Mouse (Mus musculus) CH12.LX (cell line): Measurements from ENCODE around the gene Gls2. TPM values are rescaled to one million over a fixed set of nuclear protein-coding genes. Genes with fewer than 3 reads are reported as not detected.

Source experiments
- DNase-seq: peaks from one replicate; pipeline ENCODE4 v3.0.0-alpha.2; 2013; ENCODE audit errors: extremely low read depth
- H3K27ac ChIP-seq: 2 replicates; pipeline ENCODE4 v1.5.1; 2012; ENCODE audit warnings: low read depth, mild to moderate bottlenecking, control low read depth, moderate library complexity; ENCODE audit not compliant: insufficient read depth
- H3K27me3 ChIP-seq: replicated peaks from 2 replicates; pipeline ENCODE3; 2012; ENCODE audit warnings: inconsistent platforms
- H3K36me3 ChIP-seq, 2 experiments: replicated peaks in 1 of 2; 2 replicates each; pipeline versions ENCODE3 to v1.6.1; 2012; ENCODE audit warnings: inconsistent platforms in 1 of 2, low read length in 1 of 2, mild to moderate bottlenecking in 1 of 2, mixed read lengths in 1 of 2, moderate library complexity in 1 of 2; ENCODE audit not compliant: control insufficient read depth in 1 of 2, insufficient read depth in 1 of 2
- H3K4me1 ChIP-seq, 2 experiments: 2 replicates each; pipeline ENCODE4 v1.6.1; 2012; ENCODE audit warnings: inconsistent platforms in 1 of 2, moderate library complexity in 1 of 2; ENCODE audit not compliant: insufficient read depth in 2 of 2, control insufficient read depth in 1 of 2
- H3K4me2 ChIP-seq: 2 replicates; pipeline ENCODE4 v1.6.1; 2012; ENCODE audit warnings: low read depth, mild to moderate bottlenecking, control low read depth; ENCODE audit not compliant: poor library complexity, insufficient read depth, severe bottlenecking
- H3K4me3 ChIP-seq, 3 experiments: fragments of 150-350 bp in 1 of 3; sonication (generic) in 1 of 3; replicated peaks in 1 of 3; 2 replicates each; pipeline versions ENCODE3 to v1.5.1; 2011 to 2012; ENCODE audit warnings: low read depth in 2 of 3, low read length in 2 of 3, mild to moderate bottlenecking in 2 of 3, moderate library complexity in 2 of 3, control low read depth in 1 of 3, improper control_type of control experiment in 1 of 3, inconsistent platforms in 1 of 3, mixed read lengths in 1 of 3; ENCODE audit not compliant: poor library complexity in 1 of 3
- H3K79me2 ChIP-seq: replicated peaks from 2 replicates; pipeline ENCODE4 v1.6.1; 2012; ENCODE audit warnings: mild to moderate bottlenecking, moderate library complexity; ENCODE audit not compliant: control insufficient read depth, poor library complexity, insufficient read depth, severe bottlenecking; ENCODE audit errors: extremely low read depth
- H3K9ac ChIP-seq: 2 replicates; pipeline ENCODE4 v1.6.1; 2012; ENCODE audit warnings: low read depth, mild to moderate bottlenecking, control low read depth, moderate library complexity; ENCODE audit not compliant: insufficient read depth
- H3K9me3 ChIP-seq: replicated peaks from 2 replicates; pipeline ENCODE3; 2012; ENCODE audit warnings: low read length, inconsistent platforms, mixed read lengths
- CHD1 ChIP-seq: IDR thresholded peaks from 2 replicates; pipeline ENCODE4 v1.6.1; 2012; ENCODE audit warnings: low read depth, low read length, improper control_type of control experiment, inconsistent platforms
- CHD2 ChIP-seq: IDR thresholded peaks from 2 replicates; pipeline ENCODE4 v1.6.1; 2011; ENCODE audit warnings: low read length, improper control_type of control experiment
- ELF1 ChIP-seq: IDR thresholded peaks from 2 replicates; pipeline ENCODE4 v1.6.1; 2014; ENCODE audit warnings: low read depth, mild to moderate bottlenecking, inconsistent platforms, low read length, improper control_type of control experiment
- EP300 ChIP-seq: IDR thresholded peaks from 2 replicates; pipeline ENCODE4 v1.6.1; 2011; ENCODE audit warnings: low read length, improper control_type of control experiment
- ETS1 ChIP-seq: conservative IDR thresholded peaks from 2 replicates; pipeline ENCODE4 v1.6.1; 2012; ENCODE audit warnings: low read depth, mild to moderate bottlenecking, inconsistent platforms, low read length, improper control_type of control experiment, moderate library complexity
- HCFC1 ChIP-seq: IDR thresholded peaks from 2 replicates; pipeline ENCODE4 v1.6.1; 2012; ENCODE audit warnings: low read depth, mild to moderate bottlenecking, inconsistent platforms, low read length, improper control_type of control experiment
- IRF4 ChIP-seq: IDR thresholded peaks from 2 replicates; pipeline ENCODE4 v1.6.1; 2014; ENCODE audit warnings: low read depth, mild to moderate bottlenecking, inconsistent platforms, low read length, improper control_type of control experiment
- JUN ChIP-seq: IDR thresholded peaks from 2 replicates; pipeline ENCODE4 v1.6.1; 2011; ENCODE audit warnings: low read depth, mild to moderate bottlenecking, low read length, improper control_type of control experiment, moderate library complexity; ENCODE audit not compliant: insufficient read depth
- KAT2A ChIP-seq: IDR thresholded peaks from 2 replicates; pipeline ENCODE4 v1.6.1; 2012; ENCODE audit warnings: low read length, improper control_type of control experiment, inconsistent platforms; ENCODE audit not compliant: insufficient replicate concordance
- MAZ ChIP-seq: IDR thresholded peaks from 2 replicates; pipeline ENCODE4 v1.6.1; 2012; ENCODE audit warnings: low read depth, mild to moderate bottlenecking, inconsistent platforms, low read length, improper control_type of control experiment, moderate library complexity
- MEF2A ChIP-seq: IDR thresholded peaks from 2 replicates; pipeline ENCODE4 v1.6.1; 2014; ENCODE audit warnings: low read depth, mild to moderate bottlenecking, inconsistent platforms, low read length, improper control_type of control experiment, borderline replicate concordance
- MXI1 ChIP-seq: IDR thresholded peaks from 2 replicates; pipeline ENCODE4 v1.6.1; 2011; ENCODE audit warnings: mild to moderate bottlenecking, low read depth, low read length, improper control_type of control experiment
- MYC ChIP-seq: IDR thresholded peaks from 2 replicates; pipeline ENCODE4 v1.6.1; 2011; ENCODE audit warnings: low read depth, mild to moderate bottlenecking, improper control_type of control experiment, low read length
- NELFE ChIP-seq: IDR thresholded peaks from 2 replicates; pipeline ENCODE4 v1.6.1; 2011; ENCODE audit warnings: low read depth, low read length, improper control_type of control experiment
- POLR2AphosphoS2 ChIP-seq: IDR thresholded peaks from 2 replicates; pipeline ENCODE4 v1.6.1; 2011; ENCODE audit warnings: low read depth, low read length, improper control_type of control experiment
- RCOR1 ChIP-seq: conservative IDR thresholded peaks from 2 replicates; pipeline ENCODE4 v1.6.1; 2012; ENCODE audit warnings: low read depth, mild to moderate bottlenecking, inconsistent platforms, low read length, improper control_type of control experiment
- SIN3A ChIP-seq: IDR thresholded peaks from 2 replicates; pipeline ENCODE4 v1.6.1; 2012; ENCODE audit warnings: low read length, improper control_type of control experiment, inconsistent platforms
- SMC3 ChIP-seq: IDR thresholded peaks from 2 replicates; pipeline ENCODE4 v1.6.1; 2011; ENCODE audit warnings: low read depth, low read length, improper control_type of control experiment
- ZC3H11A ChIP-seq: IDR thresholded peaks from 2 replicates; pipeline ENCODE4 v1.6.1; 2012; ENCODE audit warnings: low read depth, mild to moderate bottlenecking, inconsistent platforms, low read length, improper control_type of control experiment
- ZKSCAN1 ChIP-seq: IDR thresholded peaks from 2 replicates; pipeline ENCODE4 v1.6.1; 2012; ENCODE audit warnings: low read depth, inconsistent platforms, low read length, improper control_type of control experiment, borderline replicate concordance
- dilution Hi-C: fragments of 300-500 bp; cut with MboI; formaldehyde crosslinking; loops from 2 replicates; pipeline ENCODE4 v1.14.3; 2020; ENCODE audit warnings: low sequenced_read_pairs; ENCODE audit not compliant: extremely low pct_unique_long_range_greater_than_20kb, extremely low pct_ligation_motif_present
- in situ Hi-C: fragments of 300-500 bp; cut with MboI; formaldehyde crosslinking; loops from 3 replicates; pipeline ENCODE4 v1.14.3; 2019; ENCODE audit warnings: low sequenced_read_pairs, low pct_ligation_motif_present, low pct_unique_long_range_greater_than_20kb, mixed read lengths
- polyA plus RNA-seq: library from polyadenylated mRNA; unstranded; fragments of >175 nt; gene quantifications from 2 replicates; pipeline ENCODE4 v1.2.1, GENCODE M21; 2012; ENCODE audit warnings: low read depth; ENCODE audit not compliant: insufficient read length
- total RNA-seq, 2 experiments: library from RNA; depleted of rRNA; stranded (reverse); fragments of 300-350 nt in 1 of 2; fragments of >200 nt in 1 of 2; gene quantifications; 2 replicates each; pipeline ENCODE4 v1.2.3; 2012 to 2014

Gls2 gene
- total and polyA plus RNA-seq, 3 experiments = 0.86 to 2.2 (median 1.9) TPM

DNA sequence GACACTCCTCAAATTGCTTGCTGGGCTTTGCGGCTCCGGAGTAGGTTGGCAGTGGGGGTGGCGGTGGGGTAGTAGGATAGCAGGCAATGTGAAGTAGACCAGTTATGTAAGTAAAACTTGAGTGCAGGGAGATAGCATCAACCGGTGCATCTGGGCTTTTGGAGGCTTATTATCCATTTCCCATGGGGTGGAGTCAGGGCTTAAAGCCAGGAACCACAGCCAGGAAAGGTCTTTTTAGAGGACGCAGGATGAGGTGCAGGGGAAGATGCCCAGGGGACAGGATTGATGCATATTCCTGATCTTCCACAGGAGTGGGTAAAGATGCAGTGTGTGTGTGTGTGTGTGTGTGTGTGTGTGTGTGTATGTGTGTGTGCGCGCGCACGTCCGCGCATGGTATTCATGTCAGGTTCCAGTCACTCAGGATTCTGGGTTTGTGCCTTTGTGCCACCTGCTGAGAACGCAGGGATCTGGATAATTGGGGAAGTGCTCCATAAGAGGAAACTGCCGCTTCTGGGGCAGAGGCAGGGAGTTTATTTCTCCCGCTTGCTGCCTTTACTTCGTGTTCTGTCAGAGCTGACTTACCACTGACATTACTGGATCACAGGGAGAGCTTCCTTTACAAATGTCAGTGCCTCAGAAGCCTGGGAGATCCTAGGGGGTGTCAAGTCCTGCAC is 43.7 kb downstream of the Gls2 start:
- in situ Hi-C loops = no loop called here
- peaks cover 30 to 73% of the 10 kb centered on the region in 2 experiments for H3K36me3 ChIP-seq
- peaks cover 10% of the 10 kb centered on the region for H3K79me2 ChIP-seq
- peaks cover 2 to 21% of the 10 kb centered on the region in 2 experiments; a peak in 2 of 4 replicates for H3K4me1 ChIP-seq
- dilution Hi-C loops = no loop called here
- H3K4me3 ChIP-seq = no peak overlapping the region
- H3K4me2 ChIP-seq = no peak overlapping the region
- H3K9me3 ChIP-seq = no peaks in the 10 kb centered on the region
- TF ChIP-seq ZC3H11A (no peak), MXI1 (no peak), POLR2AphosphoS2 (no peak), EP300 (no peak), IRF4 (no peak), JUN (no peak), NELFE (no peak), RCOR1 (no peak), KAT2A (no peak), SMC3 (no peak), MAZ (no peak), ZKSCAN1 (no peak)
- TF ChIP-seq, all 38 proteins: peak for 0
- DNase-seq = no peak
- Histone ChIP-seq H3K9ac (no peak overlapping the region), H3K27ac (no peak overlapping the region), H3K27me3 (no peaks in the 10 kb centered on the region)

DNA sequence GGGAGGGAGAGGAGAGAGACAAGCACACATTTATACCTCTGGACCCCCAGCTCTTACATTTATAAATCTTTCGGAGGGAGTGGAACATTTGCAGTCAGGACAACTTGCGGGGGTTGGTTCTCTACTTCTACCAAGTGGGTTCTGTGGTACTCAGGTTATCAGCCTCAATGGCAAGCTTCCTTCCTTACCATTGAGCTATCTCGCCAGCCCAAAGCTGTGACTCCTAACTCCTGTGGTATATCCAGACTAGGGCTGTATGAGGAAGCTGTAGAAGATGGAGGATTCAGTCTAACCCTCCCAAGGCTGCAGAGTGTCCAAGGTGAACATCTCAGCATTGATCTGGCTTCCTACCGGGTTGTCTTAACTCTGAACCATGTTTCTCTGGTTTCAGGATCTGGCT is 44.9 kb downstream of the Gls2 start:
- no peak for DNase-seq
- Histone ChIP-seq H3K9ac (no peak overlapping the region), H3K9me3 (no peaks in the 10 kb centered on the region), H3K79me2 (peaks cover 6% of the 10 kb centered on the region), H3K4me3 (no peak overlapping the region), H3K27me3 (no peaks in the 10 kb centered on the region), H3K4me2 (no peak overlapping the region), H3K27ac (no peak overlapping the region), H3K4me1 (peaks cover 0 to 16% of the 10 kb centered on the region in 2 experiments; a peak in 2 of 4 replicates), H3K36me3 (peaks cover 34 to 79% of the 10 kb centered on the region in 2 experiments)
- dilution Hi-C loops = no loop called here
- no peak for TF ChIP-seq SIN3A
- no peak for TF ChIP-seq CHD1
- TF ChIP-seq MEF2A = no peak
- no peak for TF ChIP-seq ZC3H11A
- no peak for TF ChIP-seq NELFE
- no peak for TF ChIP-seq MYC
- TF ChIP-seq ETS1 = no peak
- no peak for TF ChIP-seq EP300
- no peak for TF ChIP-seq ELF1
- no peak for TF ChIP-seq CHD2
- TF ChIP-seq HCFC1 = no peak
- in situ Hi-C loops = no loop called here
